Comparison of ENCODE assay signal across 21 mouse cellular contexts in the genomic region with DNA sequence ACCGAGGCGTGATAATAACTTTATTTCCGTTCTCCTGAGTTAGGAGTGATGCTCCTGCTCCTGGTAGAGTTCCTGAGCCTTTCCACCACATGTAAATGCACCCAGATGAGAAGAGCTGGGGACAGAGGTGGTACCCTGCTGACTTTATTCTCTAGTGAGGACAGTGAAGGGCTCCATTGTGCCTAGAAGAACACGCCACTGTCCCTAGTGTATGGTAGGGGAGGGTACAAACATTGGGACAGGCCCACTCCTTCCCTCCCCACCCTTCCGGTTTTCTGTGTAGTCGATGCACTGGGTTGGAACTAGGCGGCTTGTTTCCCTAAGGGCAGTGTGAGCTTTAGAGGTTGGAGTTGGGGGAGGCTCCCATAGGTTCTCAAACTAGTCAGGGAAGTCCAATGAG. TPM values are rescaled to one million over a fixed set of nuclear protein-coding genes. Genes with fewer than 3 reads are reported as not detected.
DNase-seq lines count a peak whose midpoint lies in the region; ATAC-seq and TF ChIP-seq lines count a peak whose summit lies in the region.
"Had no signal": no experiment of that assay in that cellular context is flagged by ENCODE, and none has a peak within 500 bp of the region (broad histone marks: within the 10 kb centered on the region; RNA-seq: fewer than 3 reads in every experiment).

No protein-coding gene starts in this region.

- no peak overlapping the region for H3K4me2 ChIP-seq in midbrain, embryonic 16.5 days (ENCODE audit: low read length)
- H3K4me2 ChIP-seq in midbrain, postnatal 0 days (ENCODE audit: low read depth, low read length, poor library complexity, severe bottlenecking) = no peak overlapping the region
- H3K4me2 ChIP-seq: embryonic facial prominence, embryonic 12.5 days; forebrain, embryonic 13.5 days; forebrain, embryonic 15.5 days had no signal

- 0 out of 2 replicates have a peak, but pooled peaks cover 2% of the 10 kb centered on the region for H3K4me1 ChIP-seq in midbrain, embryonic 16.5 days (ENCODE audit: control insufficient read depth, insufficient read depth, low read length)
- H3K4me1 ChIP-seq in midbrain, postnatal 0 days (ENCODE audit: insufficient read depth, low read length) = no peaks in the 10 kb centered on the region
- peaks cover 5% of the 10 kb centered on the region for H3K4me1 ChIP-seq in cortical plate, adult 2 months (ENCODE audit: control insufficient read depth, insufficient read depth, low read length)

- 88% methylated on average over 7 of the region's 7 CpGs for WGBS in midbrain, embryonic 16.5 days
- 87% methylated on average over 7 of the region's 7 CpGs for WGBS in midbrain, postnatal 0 days

- H3K27ac ChIP-seq in midbrain, embryonic 16.5 days (ENCODE audit: low read length) = no peak overlapping the region
- H3K27ac ChIP-seq in midbrain, postnatal 0 days (ENCODE audit: low read depth, low read length) = no peak overlapping the region
- H3K27ac ChIP-seq in cortical plate, adult 2 months (ENCODE audit: insufficient read depth, low read length) = 0 out of 2 replicates have a peak overlapping the region, but pooled peaks have one; percentile 48
- H3K27ac ChIP-seq: embryonic facial prominence, embryonic 10.5 days; embryonic facial prominence, embryonic 12.5 days; forebrain, embryonic 13.5 days; forebrain, embryonic 15.5 days had no signal

- no peak overlapping the region for H3K4me3 ChIP-seq in midbrain, embryonic 16.5 days (ENCODE audit: low read depth, low read length)
- H3K4me3 ChIP-seq in midbrain, postnatal 0 days (ENCODE audit: low read depth, low read length) = no peak overlapping the region
- no peak overlapping the region for H3K4me3 ChIP-seq in cortical plate, adult 2 months (ENCODE audit: insufficient read depth, low read length)
- H3K4me3 ChIP-seq: embryonic facial prominence, embryonic 10.5 days; embryonic facial prominence, embryonic 12.5 days; forebrain, embryonic 13.5 days; forebrain, embryonic 15.5 days had no signal

- H3K27me3 ChIP-seq in midbrain, embryonic 16.5 days (ENCODE audit: control insufficient read depth, insufficient read depth, low read depth, low read length) = no peaks in the 10 kb centered on the region
- no peaks in the 10 kb centered on the region for H3K27me3 ChIP-seq in midbrain, postnatal 0 days (ENCODE audit: insufficient read depth, low read length)
- H3K27me3 ChIP-seq: embryonic facial prominence, embryonic 12.5 days; forebrain, embryonic 13.5 days; forebrain, embryonic 15.5 days had no signal

- no peaks in the 10 kb centered on the region for H3K36me3 ChIP-seq in midbrain, embryonic 16.5 days (ENCODE audit: control insufficient read depth, insufficient read depth, low read length)
- H3K36me3 ChIP-seq in midbrain, postnatal 0 days (ENCODE audit: insufficient read depth, low read length) = no peaks in the 10 kb centered on the region
- H3K36me3 ChIP-seq: embryonic facial prominence, embryonic 10.5 days; embryonic facial prominence, embryonic 12.5 days; forebrain, embryonic 15.5 days had no signal

- no peak for TF ChIP-seq POLR2A in cortical plate, adult 2 months (IDR thresholded peaks at IDR 0.05; ENCODE audit: extremely low read depth, insufficient read depth, low read length)

- 0 out of 2 replicates have a peak, but pooled peaks have one; percentile 8 for ATAC-seq in midbrain, embryonic 16.5 days
- ATAC-seq in midbrain, postnatal 0 days (ENCODE audit: low FRiP score) = no peak
- ATAC-seq: forebrain, embryonic 13.5 days; forebrain, embryonic 15.5 days; forebrain, postnatal 0 days had no signal

- H3K9ac ChIP-seq in midbrain, embryonic 16.5 days (ENCODE audit: low read depth, low read length) = no peak overlapping the region
- H3K9ac ChIP-seq in midbrain, postnatal 0 days (replicated peaks; ENCODE audit: low read length, poor library complexity, severe bottlenecking) = no peak overlapping the region
- H3K9ac ChIP-seq: embryonic facial prominence, embryonic 12.5 days; forebrain, embryonic 13.5 days; forebrain, embryonic 15.5 days; forebrain, postnatal 0 days had no signal

- no peaks in the 10 kb centered on the region for H3K9me3 ChIP-seq in midbrain, embryonic 16.5 days (replicated peaks; ENCODE audit: control insufficient read depth, low read length, poor library complexity, severe bottlenecking)
- H3K9me3 ChIP-seq in midbrain, postnatal 0 days (ENCODE audit: low read length) = no peaks in the 10 kb centered on the region
- H3K9me3 ChIP-seq: embryonic facial prominence, embryonic 10.5 days; embryonic facial prominence, embryonic 12.5 days; forebrain, embryonic 13.5 days; forebrain, embryonic 15.5 days had no signal

- peak; percentile 51 for DNase-seq in layer of hippocampus, adult 9-11 months
- no peak for DNase-seq in layer of hippocampus, postnatal 10 days (ENCODE audit: low spot score in 2 of 2)
- DNase-seq in midbrain, postnatal 0 days (ENCODE audit: low spot score) = no peak
- DNase-seq in urinary bladder, adult 2 months (ENCODE audit: low spot score) = no peak
- DNase-seq: adrenal gland, adult 2 months; adrenal gland, postnatal 10 days; adrenal gland, postnatal 25 days; cerebellum, adult 11-12 months; cerebellum, adult 2 months; cerebellum, adult 9-10 months; cerebellum, postnatal 14 days; cerebellum, postnatal 36 days; forebrain, postnatal 0 days had no signal

- no peak for TF ChIP-seq CTCF in midbrain, postnatal 0 days (IDR thresholded peaks at IDR 0.05)
- TF ChIP-seq CTCF in cortical plate, adult 2 months (IDR thresholded peaks at IDR 0.05; ENCODE audit: extremely low read depth, insufficient read depth, low read length) = no peak

RNA-seq across cellular contexts. Expression of a gene that starts 36.3 kb away (rescaled TPM):
- 10 to 100 TPM; 26.1 to 27.7 TPM for total RNA-seq in layer of hippocampus, postnatal 10 days (2021)
- polyA plus RNA-seq in midbrain, embryonic 16.5 days (2015; fragmentation: Nextera tagmentation; extraction: Ambion mirVana) = 2.0 and 3.2 TPM in 2 replicates
- 13.0 and 18.7 TPM in 2 replicates for total RNA-seq in midbrain, postnatal 0 days (2014; rRNA removed)
- 3.1 TPM in 2 replicates for polyA plus RNA-seq in midbrain, postnatal 0 days (2015; fragmentation: Nextera tagmentation; extraction: Ambion mirVana)
- polyA plus RNA-seq in cortical plate, adult 2 months (2012; rRNA removed) = 23.7 and 25.3 TPM in 2 replicates
- 0.89 and 1.0 TPM in 2 replicates for polyA plus RNA-seq in urinary bladder, adult 2 months (2012; rRNA removed)
- total RNA-seq: common myeloid progenitor, adult 5-6 weeks; MEL had no signal
